Mouse (Mus musculus) cerebellum, adult (tissue): ENCODE measurements around the gene Ncam1.
A peak's percentile ranks its signal among the peaks of the same experiment; 100 is the strongest.

ENCODE experiments used
- ATAC-seq: cut with Nextera tagmentation; 2 replicates; pipeline ENCODE4 v1.9.2; 2017; ENCODE audit warnings: mild to moderate bottlenecking, moderate library complexity, mixed read lengths; ENCODE audit not compliant: insufficient number of reproducible peaks, low FRiP score, low TSS enrichment

Ncam1 gene

DNA sequence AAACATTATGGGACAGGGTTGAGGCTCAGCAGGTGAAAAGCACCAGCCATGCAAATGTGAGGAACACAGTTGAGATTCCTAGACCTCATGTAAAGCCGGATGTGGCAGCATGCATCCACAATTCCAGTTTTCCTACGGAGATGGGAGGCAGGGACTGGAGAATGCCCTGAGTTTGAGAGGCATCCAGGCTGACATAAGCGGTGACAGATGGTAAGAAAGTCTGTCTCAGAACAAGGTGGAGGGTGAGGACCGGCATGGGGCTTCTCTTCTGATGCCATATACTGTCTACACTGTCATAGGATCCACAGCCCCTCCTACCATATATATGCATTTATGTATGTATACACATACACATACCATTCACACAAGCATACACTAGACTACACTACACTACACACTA lies 221.6 kb downstream of the Ncam1 start:
- ATAC-seq: peak; percentile 90

DNA sequence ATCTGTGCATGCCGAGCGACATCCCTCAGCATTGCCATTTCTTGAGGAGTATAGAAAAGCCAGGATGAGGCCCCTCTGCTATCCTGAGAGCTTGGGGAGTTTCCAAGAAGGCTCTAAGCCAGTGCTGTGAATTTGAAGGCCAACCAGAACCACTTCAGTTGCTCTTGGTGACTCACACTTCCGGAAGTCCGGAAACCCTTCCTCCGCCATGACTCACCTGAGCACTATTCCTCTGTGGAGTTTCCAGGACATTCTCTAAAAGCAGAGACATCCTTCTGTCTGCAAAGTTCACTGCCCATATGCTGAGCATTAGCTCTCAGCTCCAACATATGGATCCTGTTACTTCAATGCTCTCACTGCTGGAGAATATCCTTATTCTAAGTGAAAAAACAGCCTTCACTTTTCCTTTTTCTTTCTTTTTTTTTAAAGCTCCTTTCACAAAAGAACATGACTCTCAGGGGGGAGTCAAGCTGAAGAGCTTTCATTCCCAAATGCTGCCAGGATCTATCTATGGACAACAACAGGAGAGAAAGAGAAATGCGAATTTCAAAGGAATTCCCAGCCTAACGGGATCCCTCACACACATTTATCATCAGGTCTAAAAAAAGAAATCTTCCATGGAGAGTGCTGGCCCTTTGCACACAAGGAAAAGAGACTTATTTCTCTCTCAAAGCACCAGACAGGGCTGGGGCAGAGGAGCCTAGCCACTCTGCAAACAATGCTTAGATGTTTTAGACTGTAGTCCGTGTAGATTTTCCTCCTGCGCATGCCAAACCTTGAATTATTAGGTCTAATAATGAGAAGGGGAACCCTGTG lies 226.8 kb downstream of the Ncam1 start:
- ATAC-seq: peak; percentile 36; the same call in 1 of the 2 replicates

GRCm38 (mm10) chr9:49570731-49571694 lies 227.7 kb downstream of the Ncam1 start:
- ATAC-seq: peak; percentile 60

GRCm38 (mm10) chr9:49570033-49570660 lies 228.6 kb downstream of the Ncam1 start:
- no peak for ATAC-seq

DNA sequence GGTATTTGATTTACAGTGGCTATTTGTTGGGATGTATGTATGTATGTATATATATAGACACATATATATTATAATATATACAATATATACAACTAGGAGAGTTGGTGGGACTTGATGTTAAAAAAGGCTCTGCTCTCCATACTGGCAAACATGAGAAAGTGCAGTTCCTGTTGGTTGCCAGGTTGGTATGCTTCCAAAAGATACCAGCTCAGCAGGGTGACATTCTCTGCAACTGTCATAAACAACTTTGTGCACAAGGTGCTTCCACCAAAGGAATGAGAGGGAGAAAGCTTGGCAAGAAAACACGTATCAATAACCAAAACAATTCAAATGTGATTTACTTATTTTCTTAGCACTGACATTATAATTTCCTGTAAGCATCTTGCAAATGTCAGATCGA lies 232.9 kb downstream of the Ncam1 start:
- no peak for ATAC-seq

DNA sequence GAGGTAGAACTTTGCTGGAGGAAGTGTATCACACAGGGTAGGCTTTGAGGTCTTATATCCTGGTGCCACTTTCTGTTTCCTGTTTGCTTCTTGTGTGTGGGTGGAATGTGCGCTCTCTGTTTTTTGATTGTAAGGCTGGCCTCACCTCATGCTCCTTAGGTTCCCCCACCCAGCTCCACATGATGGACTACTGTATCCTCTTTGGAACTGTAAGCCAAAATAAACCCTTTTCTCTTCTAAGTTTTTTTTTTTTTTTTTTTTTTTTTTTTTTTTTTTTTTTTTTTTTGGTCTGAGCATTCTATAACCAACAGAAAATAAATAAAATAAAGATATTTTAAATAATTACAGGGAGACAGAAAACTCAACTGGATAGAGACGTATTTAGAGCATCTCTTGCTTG lies 239.8 kb downstream of the Ncam1 start:
- no peak for ATAC-seq

- ATAC-seq: no peak
These were observed 247.4 kb downstream of the Ncam1 start for GRCm38 (mm10) chr9:49551353-49551752.

DNA sequence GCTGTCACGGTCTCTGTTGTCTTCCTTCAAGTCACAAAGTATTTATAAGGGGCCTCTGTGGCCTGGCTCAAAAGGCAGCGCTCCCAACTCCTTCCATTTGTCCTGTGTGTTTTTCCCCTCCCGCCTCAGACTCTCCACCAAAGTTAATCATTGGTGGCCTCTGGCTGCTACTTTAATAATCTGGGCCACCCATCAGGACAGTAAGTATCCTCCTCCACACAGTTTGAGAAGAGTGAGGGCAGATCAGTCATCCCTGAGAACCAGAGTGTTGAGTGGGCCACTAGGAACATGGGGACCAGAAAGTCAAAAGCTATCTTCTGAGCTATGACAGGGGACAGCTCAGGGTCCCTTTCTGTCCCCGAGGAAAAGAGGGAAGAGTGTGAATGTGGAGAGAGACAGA lies 256.1 kb downstream of the Ncam1 start:
- no peak for ATAC-seq

DNA sequence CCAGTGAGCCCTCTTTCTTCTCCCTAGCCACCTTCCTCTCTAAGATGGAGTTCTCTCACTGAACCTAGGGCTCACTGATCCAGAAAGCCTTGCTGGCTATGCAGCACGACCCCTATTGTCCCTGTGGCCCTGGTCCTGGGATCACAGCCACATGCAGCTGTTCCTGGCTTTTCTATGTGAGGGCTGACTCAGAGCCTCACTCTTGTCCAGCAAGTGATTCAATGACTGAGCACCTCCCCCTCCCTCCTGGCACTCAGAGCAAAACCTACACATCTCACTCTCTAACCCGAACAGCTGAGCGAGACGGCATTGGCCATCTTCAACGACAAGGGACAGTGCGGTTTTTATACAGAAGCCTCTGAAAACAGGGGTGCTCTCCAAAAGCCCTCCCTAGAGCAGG lies 260.9 kb downstream of the Ncam1 start:
- ATAC-seq: no peak

DNA sequence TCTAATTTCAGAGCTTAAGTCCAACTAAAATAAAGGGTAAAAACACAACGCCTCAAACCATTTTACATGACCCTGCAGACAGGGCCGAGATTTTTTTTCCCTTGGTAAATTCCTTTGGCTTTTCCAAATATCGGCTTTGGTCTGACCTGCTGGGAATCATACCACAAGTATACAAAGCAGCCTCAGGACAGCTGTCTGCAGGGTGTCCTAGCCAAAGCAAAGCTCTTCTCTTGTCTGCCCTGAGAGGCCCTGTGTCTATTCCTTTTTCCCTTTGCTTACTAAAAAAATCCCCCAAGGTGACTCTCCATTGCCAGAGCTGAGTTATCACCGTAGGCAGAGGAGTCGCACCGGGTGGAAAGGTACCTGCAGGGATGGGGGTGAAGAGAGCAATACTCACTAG lies 262.1 kb downstream of the Ncam1 start:
- no peak for ATAC-seq

- no peak for ATAC-seq
These were observed 263.8 kb downstream of the Ncam1 start for GRCm38 (mm10) chr9:49534958-49535357.

DNA sequence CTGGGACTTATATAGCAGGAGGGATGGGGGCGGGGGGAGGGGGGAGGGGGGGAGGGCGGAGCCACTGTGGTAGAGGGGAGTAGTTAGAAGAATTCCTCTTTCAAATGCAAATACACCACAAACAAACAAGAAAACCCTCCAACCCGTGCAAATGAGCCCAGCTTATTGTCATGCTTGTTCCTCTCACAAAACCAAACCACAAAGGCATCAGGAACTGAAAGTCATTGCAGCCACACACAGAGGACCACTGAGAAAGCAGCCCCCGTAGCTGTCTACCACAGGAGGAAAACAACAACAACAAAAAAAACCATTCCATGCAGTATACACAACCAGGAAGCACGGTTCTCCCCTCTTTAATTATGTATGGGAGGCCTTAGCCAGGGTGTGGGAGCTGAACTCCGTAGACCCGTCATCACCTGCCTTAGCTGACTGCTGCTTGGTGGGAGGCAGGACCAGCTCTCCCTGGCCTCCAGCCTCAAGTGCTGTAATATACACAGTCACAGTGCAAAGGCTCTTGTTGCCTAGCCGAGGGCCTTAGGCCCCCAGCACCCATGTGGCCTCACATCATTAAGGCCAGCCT lies 264.7 kb downstream of the Ncam1 start:
- no peak for ATAC-seq

DNA sequence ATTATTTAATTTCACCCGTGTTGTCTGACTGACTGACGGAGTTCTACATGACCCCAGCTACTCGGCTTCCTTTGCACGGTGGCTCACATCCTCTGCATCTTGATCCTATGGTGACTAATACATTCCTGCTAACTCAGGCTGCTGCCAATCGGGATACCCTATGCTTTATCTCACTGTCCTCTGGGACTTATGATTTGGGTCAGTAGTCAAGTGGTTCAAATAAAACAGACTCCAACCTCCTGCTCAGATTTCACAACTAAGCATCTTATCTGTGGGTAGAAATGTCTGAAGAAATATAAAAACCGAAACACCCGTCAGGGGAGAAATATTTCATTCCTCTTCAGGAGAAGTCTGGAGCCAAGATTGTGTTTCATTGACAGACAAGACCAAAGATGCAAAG lies 265.3 kb downstream of the Ncam1 start:
- no peak for ATAC-seq

DNA sequence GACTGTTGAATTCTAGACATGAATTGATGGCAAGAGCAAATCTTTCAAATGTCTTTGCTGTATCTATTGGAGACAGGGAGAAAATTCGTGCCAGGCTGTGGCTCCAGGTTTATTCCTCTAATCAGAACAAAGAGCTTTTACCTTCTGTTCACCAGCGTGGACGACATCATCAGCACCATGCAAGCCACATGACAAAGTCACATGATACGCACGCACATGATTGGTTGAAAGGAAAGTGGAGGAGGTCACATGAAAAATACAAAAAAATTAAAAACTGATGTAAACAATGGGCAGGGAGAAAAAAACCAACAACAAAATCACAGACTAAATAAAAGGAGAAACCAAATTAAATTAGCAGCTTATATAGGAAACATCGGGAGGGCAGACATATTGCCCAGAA lies 266.9 kb downstream of the Ncam1 start:
- no peak for ATAC-seq

DNA sequence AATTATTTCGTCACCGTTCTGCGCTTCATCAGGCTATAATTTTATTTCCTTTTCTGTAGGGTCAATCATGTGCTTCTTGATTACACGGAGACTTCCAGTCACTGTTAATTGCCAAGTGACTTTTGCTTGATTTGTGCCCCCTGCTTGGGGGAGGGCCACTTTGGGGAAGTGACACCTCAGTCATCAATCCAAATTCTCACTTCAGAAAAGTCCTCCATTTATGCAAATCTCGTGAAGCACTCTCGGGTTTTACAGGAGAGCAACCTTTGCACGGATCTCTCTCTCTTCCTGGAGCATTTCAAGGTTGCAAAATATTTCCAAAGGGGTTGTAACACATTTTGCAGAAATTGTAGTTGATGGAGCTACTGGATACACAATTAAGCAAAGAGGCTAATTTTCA lies 267.5 kb downstream of the Ncam1 start:
- no peak for ATAC-seq

DNA sequence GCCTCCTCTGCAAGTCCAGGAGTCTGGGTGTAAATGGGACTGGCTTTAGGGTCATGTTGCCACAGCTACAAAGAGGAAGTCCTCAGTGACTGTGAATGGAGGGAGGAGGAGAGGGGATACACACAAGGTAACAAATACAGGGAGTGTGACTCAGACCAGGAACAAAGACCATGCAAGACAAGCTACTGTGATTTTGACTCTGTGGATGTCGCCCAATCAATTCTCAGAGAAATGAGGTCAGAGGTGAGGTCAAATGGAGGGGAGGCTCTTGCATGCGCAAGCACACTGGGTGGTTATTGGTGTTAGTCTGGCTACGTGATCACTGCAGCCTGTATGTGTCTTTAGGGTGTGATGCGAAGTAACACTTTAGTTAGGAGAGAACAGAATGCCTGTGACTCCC lies 268.0 kb downstream of the Ncam1 start:
- ATAC-seq: no peak

DNA sequence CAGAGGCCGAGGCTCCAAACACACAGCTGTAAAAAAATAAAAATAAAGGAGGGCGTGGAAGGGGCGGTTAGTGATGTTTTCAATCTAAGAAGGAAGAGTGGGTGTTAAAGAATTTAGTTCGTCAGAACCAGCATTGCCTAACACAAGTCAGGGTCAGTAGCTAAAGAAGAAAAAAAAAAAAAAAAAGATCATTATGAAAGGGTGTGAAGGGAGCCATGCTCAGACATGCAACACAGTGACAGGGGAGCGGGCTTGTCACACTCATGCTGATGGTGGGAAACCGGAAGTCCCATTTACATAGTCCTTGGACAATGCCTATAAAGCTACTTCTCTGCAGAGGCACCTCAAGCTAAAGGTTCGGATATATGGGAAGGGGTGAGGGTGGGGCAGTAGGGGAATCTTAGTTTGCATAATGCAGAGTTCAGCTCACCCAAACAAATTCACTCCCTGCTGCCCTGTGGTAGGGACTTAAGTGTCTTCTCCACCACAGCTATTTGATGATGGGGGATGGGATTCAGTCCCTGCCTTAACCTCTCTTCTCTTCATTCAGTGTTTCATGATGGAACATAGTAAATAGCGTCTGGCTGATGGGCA lies 269.3 kb downstream of the Ncam1 start:
- no peak for ATAC-seq

GRCm38 (mm10) chr9:49528943-49529342 lies 269.8 kb downstream of the Ncam1 start:
- no peak for ATAC-seq

DNA sequence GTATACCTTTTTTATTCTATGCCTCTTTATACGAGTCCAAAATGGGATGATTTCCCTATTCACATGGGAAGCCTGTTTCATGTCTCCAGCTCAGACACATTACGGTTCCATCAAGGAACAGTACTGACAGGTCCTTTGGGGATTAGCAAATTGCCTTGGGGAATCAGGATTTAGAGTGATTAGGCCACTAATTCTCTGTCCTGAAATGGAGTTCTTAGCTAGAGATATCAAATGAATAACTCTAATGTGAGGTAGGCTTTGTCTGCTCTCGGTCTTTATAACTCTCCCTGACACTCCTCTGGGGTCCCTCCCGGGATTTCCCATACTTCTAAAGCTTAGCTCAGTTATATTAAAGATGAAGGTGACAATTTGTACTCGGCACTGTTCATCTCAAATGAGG lies 270.7 kb downstream of the Ncam1 start:
- no peak for ATAC-seq

DNA sequence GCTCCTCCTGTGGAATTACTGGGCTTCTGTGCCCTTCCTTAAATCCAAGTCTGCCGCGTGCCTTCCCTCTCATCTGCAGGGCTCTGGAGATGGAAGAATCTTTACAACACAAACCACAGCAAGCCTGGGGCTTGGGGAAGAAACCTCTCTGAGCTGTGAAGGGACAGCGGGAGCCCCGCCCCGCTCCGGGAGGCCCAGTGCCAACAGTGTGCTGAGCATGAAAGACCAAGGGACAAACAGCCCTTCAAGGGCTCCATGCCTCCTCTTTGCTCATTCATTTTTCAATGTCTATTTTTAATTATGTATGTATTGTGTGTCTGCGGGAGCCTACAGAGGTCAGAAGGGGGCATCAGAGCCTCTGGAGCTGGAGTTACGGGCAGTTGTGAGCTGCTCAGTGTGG lies 271.4 kb downstream of the Ncam1 start:
- ATAC-seq: no peak
